Mouse (Mus musculus) kidney, adult 2 months (tissue): ENCODE data around the gene Dzank1.

ENCODE experiments used
- CTCF ChIP-seq: fragments of 200-500 bp; conservative IDR thresholded peaks from 2 replicates; pipeline ENCODE4 v1.5.1; 2011; ENCODE audit warnings: low read depth, mild to moderate bottlenecking, control low read depth, low read length, moderate library complexity, mixed read lengths; ENCODE audit not compliant: insufficient read depth, insufficient read length
- POLR2A ChIP-seq: fragments of 200-500 bp; IDR thresholded peaks from one replicate; pipeline ENCODE4 v1.6.1; 2011; ENCODE audit warnings: low read depth, low read length, control low read depth

DNA sequence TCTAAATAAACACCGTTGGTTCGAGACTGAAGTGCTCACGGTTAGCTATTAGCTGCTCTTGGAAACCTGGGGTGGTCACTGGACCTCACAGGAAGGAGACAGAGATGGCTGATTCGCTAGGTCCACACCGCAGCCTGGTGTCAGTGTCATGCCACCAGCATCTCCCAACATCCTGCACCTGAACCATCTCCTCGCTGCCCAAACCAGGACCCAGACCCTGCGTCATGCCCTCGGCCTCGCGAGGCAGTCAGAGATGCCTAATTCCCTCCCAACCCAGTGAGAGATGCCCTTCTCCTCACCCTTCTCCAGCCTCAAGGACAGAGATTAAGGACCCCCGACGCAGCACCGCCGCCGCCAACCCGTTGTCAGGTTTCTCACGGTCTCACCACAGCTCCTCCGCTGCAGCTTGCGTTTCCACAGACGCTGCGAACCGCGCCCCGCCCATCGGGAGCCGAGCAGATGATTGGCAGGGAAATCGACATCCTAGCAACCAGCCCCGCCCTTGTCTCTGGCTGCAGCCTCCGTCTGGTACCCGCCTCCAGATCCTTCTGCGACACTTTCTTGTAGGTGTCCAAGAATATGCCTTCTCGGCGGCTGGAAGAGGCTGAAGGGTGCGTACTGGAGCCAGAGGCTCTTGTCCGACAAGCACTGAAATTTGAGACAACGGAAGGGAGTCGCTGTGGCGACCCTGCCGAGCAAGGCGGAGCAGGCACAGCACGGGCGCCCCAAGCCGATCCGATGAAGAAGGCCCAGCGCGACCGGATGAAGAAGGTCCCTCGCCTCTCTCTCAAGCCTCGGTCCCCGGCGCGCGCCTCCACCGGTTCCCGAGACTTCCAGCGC, at the start of gene Dzank1, which contains the start of gene Polr3f:
- TF ChIP-seq CTCF (no peak), POLR2A (no peak)
